Mouse (Mus musculus) hematopoietic stem cell, adult 5-6 weeks (primary cell): ENCODE results near the gene Hcfc1r1. TPM values are rescaled to one million over a fixed set of nuclear protein-coding genes. Genes with fewer than 3 reads are reported as not detected.

Source experiments
- ATAC-seq, 2 experiments: fragments of 125-278 bp in 1 of 2; replicated peaks in 1 of 2; 2 replicates each; pipeline ENCODE4 v1.8.0; 2016 to 2017; ENCODE audit warnings: inconsistent platforms in 2 of 2, mild to moderate bottlenecking in 2 of 2, moderate number of reproducible peaks in 2 of 2, low read depth in 1 of 2, moderate TSS enrichment in 1 of 2; ENCODE audit not compliant: low FRiP score in 2 of 2, poor library complexity in 2 of 2, severe bottlenecking in 2 of 2, insufficient read depth in 1 of 2, low TSS enrichment in 1 of 2
- total RNA-seq: library from RNA; stranded (forward); fragments of 172-1452, 232-1000 nt; gene quantifications from 2 replicates; pipeline ENCODE4 v1.2.3, GENCODE M21; 2017

Hcfc1r1 gene
- total RNA-seq, 1 experiment from 2014 or later: 32.0 TPM

DNA sequence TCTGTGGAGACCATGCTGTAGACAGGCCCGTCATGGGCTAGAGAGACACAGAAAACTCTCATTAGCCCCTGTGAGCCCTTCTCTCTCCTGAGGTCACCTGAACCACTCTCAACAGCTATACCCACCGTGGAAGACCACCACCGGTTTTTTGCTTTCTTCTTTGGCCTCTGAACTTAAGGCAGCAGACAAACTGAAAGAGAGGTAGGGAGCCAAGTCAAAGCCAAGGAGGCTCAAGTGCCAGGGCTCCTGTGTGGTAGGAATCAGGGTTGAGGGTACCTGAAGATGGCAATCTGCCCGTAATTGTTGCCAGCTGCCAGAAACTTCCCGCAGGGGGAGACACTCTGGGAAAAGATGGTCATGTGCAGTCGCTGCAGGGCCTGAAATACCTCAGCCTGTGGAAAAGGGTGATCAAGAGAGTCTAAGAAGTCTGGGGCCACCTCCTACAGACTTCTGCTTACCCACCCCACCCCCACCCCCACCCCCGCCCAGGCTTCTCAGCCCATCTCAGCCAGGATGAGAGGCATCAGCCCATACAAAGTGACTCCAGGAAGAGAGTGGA lies 2.8 kb upstream of the Hcfc1r1 start:
- no peak for ATAC-seq

DNA sequence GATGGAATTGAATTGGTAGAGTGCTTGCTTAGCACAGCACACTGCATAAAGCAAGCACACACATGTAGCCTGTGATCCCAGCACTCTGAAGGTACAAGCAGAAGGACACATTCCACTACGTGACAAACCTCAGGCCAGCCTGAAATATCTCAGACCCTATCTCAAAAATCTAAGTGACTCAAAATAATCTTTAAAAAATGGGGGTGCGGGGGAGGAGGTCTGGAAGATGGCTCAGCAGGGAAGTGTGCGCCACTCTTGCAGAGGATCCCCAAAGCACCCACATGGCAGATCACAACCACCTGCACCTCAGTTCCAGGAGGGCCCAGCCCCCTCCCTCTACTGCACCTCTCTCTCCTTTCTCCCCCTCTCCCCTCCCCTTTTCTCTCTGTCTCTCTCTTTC lies 1.9 kb upstream of the Hcfc1r1 start:
- ATAC-seq: no peak

DNA sequence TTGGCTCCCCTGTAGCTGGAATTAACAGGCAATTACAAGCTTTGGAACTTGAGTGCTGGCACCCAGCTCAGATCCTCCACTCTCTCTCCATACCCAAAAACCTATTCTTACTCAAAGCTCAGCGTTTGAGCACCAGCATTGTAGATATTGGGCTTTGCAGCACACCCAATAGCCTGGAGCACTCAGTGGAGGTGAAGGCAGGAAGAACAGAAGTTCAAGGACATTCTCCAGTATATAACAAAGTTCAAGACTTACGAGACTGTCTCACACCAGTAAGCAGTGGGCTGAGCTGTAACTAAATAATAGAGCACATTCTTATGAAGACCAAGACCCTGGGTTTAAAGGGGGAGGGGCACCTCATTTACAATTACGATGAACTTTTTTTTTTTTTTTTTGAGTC lies 635 bp upstream of the Hcfc1r1 start:
- no peak for ATAC-seq

DNA sequence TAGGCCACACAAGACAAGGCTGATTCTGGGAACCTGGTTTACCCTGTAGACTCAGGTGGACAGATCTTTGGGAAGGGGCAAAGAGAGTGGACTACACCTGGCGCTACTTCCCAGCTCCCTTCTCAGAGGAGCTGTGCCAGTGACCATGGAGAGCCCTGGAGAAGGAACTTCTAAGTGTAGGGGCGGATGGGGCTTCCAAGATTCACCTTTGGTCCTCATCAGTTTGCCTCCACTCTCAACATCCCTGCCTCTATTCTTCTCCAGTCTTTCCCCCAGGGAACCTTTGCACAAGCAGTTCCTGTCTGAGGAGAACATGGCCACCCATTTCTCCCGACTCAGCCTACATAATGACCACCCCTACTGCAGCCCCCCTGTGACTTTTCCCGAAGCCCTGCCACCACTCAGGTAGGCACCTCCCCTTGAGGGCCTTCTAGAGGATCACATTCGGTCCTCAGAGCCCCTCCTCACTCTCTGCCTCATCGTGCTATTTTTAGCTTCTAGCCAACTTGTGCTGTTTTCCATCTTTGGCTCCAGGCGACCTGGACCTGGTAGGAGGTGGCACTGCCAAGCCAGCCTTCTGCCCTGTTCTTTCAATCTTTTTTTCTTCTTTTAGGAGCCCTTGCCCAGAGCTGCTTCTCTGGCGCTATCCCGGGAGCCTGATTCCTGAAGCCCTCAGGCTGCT lies 1.0 kb downstream of the Hcfc1r1 start:
- no peak for ATAC-seq

DNA sequence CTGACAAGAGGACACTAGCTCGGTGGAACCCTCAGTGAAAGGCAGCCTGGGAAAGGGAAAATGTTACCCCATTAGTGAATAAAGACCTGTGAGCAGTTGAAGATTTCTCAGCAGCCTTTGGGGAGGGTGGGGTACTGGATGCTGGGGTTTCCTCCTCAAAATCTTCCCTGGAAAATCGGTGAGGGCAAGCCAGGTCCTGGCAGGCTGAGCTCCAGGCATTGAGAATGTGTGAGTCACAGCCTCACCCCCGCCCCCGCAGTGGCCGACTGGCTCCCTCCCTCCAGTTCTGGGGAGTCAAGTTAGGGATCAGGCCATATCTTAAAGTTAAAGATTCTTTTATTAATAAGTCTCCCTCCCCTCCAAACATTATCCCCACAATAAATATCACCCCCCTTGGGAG lies 1.7 kb downstream of the Hcfc1r1 start:
- ATAC-seq: no peak

DNA sequence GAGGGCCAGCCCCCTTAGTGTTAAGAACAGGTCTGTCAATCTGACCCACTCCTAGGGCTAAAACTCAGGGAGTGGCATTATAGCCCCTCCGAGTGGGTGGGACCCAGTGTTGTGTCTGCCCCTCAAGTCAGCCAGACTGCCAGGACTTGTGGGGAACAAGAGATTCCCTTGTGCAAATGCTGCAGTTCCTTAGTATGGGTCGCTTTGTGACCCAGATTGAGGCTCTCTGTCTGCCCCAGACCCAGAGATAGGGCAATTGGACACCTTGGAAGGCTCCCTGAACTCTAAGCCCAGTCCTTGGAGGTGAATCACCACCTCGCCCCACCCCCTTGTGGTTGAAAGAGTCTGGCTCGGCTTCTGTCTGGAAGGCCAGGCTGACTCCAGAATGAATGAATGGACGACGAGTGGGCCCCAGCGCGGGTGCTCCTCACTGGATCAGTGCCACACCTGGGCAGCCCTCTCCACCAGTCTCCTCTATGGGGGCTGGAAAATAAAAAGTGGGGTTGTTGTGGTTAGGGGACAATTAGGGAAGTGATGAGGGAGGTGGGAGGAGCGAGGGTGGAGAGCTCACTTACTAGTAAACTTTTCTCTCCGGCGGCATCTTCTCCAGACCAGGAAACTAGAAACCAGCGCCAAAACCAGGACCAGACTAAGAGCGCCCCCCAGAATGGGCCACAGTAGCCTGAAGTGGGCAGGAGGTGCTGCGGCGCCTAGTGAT lies 2.3 kb downstream of the Hcfc1r1 start:
- peak; percentile 25 to 33; a peak in 3 of 4 replicates for ATAC-seq

DNA sequence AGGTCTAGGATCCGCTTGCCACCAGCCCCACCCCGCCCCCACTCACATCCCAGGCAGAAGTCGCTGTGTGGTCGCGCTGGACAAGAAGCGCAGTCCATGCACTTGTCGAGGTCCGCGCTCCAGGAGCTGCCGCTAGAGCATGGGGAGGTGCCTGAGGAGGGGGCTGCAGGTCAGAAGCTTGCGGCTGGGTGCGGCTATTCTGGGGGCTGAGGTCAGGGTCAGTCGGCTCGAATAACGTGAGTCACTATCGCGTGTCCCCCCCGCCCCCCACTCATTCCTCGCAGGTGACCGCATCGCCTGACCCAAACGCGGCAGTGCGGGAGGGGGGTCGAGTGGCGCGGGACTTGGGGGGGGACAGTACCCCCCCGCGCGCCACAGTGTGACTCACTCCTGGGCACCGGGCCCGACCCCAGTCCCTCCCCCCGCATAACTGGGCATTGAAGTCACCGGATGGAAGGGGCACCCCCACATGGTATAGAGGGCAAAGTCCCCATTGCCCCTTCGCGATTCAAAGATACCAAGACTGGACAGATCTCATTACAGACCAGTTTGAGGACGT lies 3.2 kb downstream of the Hcfc1r1 start:
- no peak for ATAC-seq

DNA sequence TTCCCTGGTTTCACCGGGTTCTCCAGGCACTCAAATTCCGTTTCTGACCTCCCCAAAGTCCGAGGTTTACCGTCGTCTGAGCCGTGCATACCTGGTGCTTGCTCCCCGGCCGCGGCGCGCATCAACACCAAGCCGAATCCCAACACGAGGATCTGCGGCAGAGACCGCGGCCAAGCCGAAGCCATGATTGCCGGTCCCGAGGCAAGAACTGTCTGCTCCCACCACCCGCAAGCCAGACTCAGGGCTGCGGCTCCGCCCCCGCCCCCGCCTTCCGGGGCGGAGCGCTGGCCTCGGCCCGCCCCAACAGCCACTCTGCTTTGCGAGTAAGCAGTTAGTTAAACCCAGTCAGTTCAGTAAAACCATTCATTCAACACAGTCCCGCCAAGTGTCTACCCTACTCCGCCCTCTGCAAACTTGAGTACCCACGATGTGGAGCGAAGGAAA lies 3.9 kb downstream of the Hcfc1r1 start, which contains the start of gene Tnfrsf12a:
Gene Tnfrsf12a (minus strand): TSS at position 233 of the 444 bp plus-strand sequence.
- ATAC-seq: peak; percentile 26 to 50; a peak in 3 of 4 replicates

DNA sequence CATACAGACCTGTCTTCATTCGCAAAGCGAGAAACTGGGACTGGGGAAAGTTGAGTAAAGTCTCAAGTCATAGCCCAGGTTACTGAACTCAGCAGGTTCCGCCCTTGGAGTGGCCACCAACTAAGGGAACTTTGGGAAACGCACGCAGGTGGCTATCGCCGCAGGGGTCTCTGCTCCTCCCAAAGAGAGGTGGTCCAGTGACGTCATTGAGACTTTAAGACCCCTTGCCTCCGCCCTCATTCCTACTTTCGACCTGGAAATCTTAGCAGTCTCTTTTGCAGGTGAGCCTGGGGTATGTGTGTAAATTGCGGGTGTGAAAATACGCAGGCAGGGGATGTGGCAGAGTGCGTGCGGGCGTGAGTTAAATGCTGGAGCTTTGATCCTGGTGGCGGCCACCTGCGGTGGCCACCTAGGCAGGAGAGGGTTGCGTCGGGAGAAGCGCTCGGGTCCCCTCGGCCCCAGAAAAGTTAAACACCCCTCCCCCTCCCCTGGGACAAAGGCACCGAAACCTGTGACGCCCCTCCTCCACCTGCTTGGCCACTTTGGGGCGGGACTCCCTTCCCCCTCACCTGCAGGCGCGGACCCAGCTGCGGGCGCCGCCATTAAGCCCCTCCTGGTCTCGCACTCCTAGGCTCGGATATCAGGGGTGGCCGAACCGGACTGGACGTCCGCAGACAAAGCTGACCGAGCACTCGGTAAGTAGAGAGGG lies 5.9 kb downstream of the Hcfc1r1 start, which contains the start of gene Cldn6:
Gene Cldn6 (plus strand): TSS at position 123 of the 709 bp plus-strand sequence.
- no peak for ATAC-seq

DNA sequence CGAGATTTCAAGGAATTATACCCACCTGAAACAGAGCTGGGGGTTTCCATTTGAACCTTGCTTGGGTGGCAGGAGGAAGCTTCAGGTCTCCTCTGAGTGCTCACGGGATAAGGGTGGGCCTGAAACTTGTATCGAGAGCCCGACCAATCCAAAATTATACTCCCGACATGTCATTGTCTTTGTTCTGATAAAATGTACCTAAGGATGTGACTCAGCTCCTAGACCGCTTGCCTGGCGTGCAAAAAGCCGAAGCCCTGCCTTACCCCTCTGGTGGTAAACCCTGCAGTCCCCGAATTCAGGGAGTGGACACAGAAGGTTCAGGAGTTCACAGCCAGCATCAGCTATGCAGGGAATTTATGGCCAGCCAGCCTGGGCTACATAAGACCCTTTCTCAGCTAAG lies 6.9 kb downstream of the Hcfc1r1 start:
- no peak for ATAC-seq

DNA sequence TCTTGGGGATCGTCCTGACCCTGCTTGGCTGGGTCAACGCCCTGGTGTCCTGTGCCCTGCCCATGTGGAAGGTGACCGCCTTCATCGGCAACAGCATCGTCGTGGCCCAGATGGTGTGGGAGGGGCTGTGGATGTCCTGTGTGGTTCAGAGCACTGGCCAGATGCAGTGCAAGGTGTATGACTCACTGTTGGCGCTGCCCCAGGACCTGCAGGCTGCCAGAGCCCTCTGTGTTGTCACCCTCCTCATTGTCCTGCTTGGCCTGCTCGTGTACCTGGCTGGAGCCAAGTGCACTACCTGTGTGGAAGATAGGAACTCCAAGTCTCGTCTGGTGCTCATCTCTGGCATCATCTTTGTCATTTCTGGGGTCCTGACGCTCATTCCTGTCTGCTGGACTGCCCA lies 7.7 kb downstream of the Hcfc1r1 start:
- ATAC-seq: no peak

DNA sequence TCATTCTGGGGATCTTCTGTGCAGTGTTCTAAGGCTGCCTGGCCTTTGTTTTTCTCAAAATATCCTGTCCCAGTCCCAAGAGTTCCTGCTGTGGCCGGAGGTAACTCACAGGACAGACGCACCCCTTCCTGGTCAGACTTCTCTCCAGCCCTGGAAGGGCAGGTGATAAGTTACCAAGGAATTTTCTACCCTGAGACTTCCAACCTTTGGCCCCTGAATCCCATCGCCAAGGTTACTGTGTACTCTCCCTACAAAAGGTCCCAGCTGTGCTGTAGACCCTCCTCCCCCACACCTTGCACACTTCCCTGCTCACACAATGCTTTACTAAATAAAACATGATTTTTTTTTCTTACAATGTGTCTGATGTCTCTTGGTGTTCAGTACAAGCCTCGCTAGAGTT lies 8.7 kb downstream of the Hcfc1r1 start:
- ATAC-seq: no peak

DNA sequence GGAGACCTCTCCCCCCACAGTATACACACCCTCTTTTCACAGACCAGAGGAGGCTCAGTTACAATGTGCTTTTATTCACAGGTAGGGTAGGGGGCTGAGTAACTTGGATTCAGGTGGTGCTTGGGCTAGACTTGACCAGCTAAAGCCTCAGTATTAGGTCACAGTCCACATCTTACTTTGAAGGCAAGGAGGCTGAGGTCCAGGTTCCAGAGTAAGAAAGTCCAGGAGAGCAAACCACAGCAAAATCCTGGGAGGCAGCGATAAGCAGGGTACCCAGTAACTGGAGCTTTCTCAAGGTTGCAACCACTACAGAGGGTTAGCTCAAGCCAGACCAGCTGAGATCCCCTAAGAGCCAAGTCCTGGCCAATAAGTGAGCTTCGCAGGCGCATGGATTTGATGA lies 9.1 kb downstream of the Hcfc1r1 start:
- no peak for ATAC-seq

DNA sequence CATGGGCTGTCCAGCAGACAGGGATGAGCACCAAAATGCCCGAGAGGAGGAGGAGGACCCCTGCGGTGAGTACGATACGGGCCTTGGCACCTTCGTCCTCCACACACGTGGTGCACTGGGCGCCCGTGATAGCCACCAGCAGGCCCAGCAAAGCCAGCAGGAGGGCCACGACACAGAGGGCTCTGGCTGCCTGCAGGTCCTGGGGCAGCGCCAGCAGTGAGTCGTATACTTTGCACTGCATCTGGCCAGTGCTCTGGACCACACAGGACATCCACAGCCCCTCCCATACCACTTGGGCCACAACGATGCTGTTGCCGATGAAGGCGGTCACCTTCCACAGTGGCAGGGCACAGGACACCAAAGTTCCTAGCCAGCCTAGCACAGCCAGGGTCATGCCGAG lies 9.8 kb downstream of the Hcfc1r1 start:
- no peak for ATAC-seq

DNA sequence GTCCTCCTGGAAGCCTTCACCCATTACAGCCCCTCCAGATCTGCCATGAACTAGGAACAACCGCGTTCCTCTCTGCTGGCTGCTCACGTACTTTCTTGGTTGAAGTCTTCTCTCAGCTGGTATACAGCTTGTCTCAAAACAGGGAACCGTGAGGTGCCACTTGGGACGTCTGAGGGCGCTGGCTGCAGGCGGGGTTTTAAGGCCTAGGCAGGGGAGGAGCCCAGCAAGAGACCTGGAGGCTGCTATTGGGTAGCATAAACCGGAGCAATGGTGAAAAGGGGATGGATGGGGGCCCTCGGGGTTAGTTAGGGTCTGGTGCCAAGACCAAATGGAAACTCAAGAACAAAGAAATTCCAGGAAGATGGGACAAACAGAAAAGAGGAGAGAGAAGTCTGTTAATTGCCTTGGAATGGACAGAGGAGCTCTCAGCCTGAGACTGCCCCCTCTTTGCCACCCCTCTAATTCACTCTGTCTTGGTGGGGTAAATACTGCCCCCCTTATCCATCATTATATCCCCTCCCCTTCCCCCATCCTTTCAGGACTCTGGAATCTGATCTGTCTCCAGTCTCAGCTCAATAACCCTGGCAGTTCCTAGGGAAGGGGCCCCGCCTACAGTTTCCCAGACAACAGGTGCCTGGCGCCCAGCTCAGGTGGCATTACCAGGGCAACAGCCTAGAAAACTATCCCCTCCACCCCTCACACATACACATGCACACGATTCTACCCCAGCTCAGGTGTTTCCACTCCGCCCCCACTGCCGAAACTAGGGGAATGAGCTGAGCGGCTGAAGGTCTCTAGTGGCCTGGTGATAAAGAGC lies 10.7 kb downstream of the Hcfc1r1 start, which contains the start of gene Cldn9:
Gene Cldn9 (minus strand): TSS at position 171 of the 817 bp plus-strand sequence.
- peak; percentile 54 to 65; a peak in 3 of 4 replicates for ATAC-seq

DNA sequence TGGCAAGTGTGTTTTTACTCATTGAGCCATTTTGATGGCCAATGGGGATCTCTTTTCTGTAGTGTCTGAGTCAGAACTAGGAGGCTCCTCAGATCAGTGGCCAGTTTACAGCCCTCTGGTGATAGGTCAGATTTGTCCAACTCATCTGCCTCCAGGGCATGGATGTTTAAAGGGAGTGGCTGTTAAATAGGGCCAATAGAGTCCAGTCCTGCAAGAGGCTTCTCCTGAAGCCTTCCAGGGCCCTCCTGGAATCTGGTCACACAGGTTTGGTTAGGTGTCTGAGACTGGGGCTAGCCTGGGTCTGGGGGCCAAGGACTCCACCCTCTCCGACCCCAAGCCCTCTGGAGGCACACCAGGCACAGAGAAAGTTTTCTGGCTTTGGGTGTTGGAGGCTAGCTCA lies 21.1 kb downstream of the Hcfc1r1 start:
- ATAC-seq: no peak

DNA sequence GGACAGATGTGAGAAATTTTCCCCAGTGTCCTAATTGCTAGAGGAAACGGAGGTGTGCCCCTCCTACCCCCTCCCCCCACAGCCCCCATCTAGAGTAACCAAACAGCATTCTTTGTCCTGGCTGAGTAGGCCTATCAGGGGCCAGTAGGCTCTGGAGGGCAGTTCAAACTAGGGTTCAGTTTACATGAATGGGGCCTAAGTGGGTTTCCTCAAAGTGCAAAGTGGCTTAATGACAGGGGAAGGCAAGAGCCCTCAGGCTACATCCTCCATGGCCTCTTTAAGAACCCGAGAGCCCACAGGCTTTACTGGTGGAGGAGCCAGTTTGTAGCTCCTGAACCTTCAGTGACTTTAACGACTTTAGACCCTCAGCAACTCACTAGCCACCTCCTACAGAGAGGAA lies 22.4 kb downstream of the Hcfc1r1 start:
- no peak for ATAC-seq
